Mouse (Mus musculus) hindbrain, postnatal 0 days (tissue): ENCODE results near the gene Foxm1. TPM values are rescaled to one million over a fixed set of nuclear protein-coding genes. Genes with fewer than 3 reads are reported as not detected.

Experiments used
- ATAC-seq: fragments of 200-750 bp; cut with Nextera tagmentation; 2 replicates; pipeline ENCODE4 v1.8.0; 2017; ENCODE audit warnings: mild to moderate bottlenecking, moderate TSS enrichment, moderate library complexity
- DNase-seq: peaks from one replicate; pipeline ENCODE4 v3.0.0-alpha.2; 2015; ENCODE audit warnings: low spot score
- H3K27ac ChIP-seq: fragments of 300-500 bp; sonication (generic); 2 replicates; pipeline ENCODE4 v1.5.1; 2014; ENCODE audit warnings: mild to moderate bottlenecking
- H3K27me3 ChIP-seq: fragments of 300-500 bp; sonication (generic); 2 replicates; pipeline ENCODE4 v1.6.1; 2014; ENCODE audit warnings: low read length, mixed read lengths; ENCODE audit not compliant: insufficient read depth
- H3K36me3 ChIP-seq: fragments of 300-500 bp; sonication (generic); 2 replicates; pipeline ENCODE4 v1.6.1; 2014; ENCODE audit warnings: low read length, mixed read lengths; ENCODE audit not compliant: insufficient read depth
- H3K4me1 ChIP-seq: fragments of 300-500 bp; sonication (generic); 2 replicates; pipeline ENCODE4 v1.6.1; 2014; ENCODE audit warnings: antibody characterized with exemption, low read length, mixed read lengths; ENCODE audit not compliant: insufficient read depth
- H3K4me2 ChIP-seq: fragments of 300-500 bp; sonication (generic); 2 replicates; pipeline ENCODE4 v1.6.1; 2014; ENCODE audit warnings: low read depth, mild to moderate bottlenecking, low read length, moderate library complexity, mixed read lengths
- H3K4me3 ChIP-seq: fragments of 300-500 bp; sonication (generic); 2 replicates; pipeline ENCODE4 v1.5.1; 2014; ENCODE audit warnings: low read length
- H3K9ac ChIP-seq: fragments of 300-500 bp; sonication (generic); replicated peaks from 2 replicates; pipeline ENCODE4 v1.6.1; 2014; ENCODE audit warnings: mild to moderate bottlenecking, low read length, moderate library complexity, mixed read lengths
- H3K9me3 ChIP-seq: fragments of 300-500 bp; sonication (generic); 2 replicates; pipeline ENCODE4 v1.6.1; 2016; ENCODE audit warnings: low read length, mixed read lengths
- CTCF ChIP-seq: IDR thresholded peaks from 2 replicates; pipeline ENCODE4 v1.5.1; 2016; ENCODE audit warnings: antibody characterized with exemption, control low read depth, low read depth
- WGBS: fragments of 180-500 bp; shearing (Covaris S2); extraction: QIAGEN DNeasy Blood & Tissue Kit; methylation state at CpG from one replicate; pipeline ENCODE4 v1.1.7; 2014; 5-methylcytosine and 5-hydroxymethylcytosine counted together
- polyA plus RNA-seq: library from polyadenylated mRNA; unstranded; fragments of >200 nt; fragmentation: Nextera tagmentation; extraction: Ambion mirVana; gene quantifications from 2 replicates; pipeline ENCODE4 v1.2.1, GENCODE M21; 2015
- total RNA-seq: library from RNA; depleted of rRNA; stranded (reverse); fragments of >200 nt; gene quantifications from 2 replicates; pipeline ENCODE4 v1.2.3, GENCODE M21; 2014

Gene Foxm1
- total and polyA plus RNA-seq, 2 experiments from 2014 or later: 7.5 to 14.4 TPM

DNA sequence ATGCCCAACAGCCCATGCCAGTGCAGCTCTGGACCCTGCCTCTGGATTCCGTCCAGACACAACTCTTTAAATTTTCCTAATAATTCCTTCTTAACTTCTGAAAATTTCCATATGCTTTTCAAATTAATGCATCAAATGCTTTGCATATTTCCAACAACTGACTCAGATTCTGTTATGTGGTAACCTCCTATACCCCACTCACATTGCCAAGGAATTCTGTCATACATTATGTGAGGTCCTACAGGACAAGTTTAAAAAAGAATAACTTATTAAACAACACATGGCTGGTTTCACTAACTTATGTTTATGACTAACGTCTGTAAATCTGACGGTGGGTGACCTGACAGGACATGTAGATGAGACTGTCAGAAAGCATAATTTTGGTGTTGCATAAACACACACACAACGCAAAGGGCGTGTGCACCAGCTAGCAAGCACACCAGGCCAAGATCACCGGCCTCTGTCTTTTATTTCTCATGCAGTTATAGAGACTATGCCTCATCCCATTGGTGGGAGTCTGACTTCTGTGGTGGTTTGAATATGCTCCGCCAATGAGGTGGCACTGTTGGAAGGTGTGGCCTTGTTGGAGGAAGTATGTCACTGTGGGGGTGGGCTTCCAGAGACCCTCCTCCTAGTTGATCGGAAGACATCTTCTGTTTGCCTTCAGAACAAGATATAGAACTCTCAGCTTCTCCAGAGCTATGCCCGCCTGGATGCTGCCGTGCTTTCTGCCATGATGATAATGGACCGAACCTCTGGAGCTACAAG is 20.6 kb upstream of the Foxm1 start:
- H3K27me3 ChIP-seq: no peaks in the 10 kb centered on the region

DNA sequence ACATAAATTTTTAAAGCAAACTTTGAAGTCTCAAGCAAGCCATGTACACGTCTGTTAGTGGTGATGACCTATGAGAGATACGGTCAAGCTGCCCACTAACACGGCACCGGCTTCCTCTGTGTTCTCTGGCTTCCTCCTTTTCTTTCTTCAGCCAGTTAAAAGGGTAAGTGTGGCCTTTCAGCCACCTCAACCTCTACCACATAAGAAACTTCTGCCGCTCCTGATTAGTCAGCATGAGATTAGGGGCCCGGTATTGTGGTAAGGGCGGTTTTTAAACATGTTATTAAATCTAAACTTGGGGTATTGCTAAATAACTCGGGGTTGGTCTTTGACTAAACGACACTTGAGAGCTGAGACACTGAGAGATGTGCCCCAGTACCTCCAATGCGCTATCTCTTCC is 17.1 kb upstream of the Foxm1 start:
- Histone ChIP-seq H3K36me3 (peaks cover 8% of the 10 kb centered on the region; the same call in 1 of the 2 replicates), H3K4me3 (no peak overlapping the region), H3K27me3 (no peaks in the 10 kb centered on the region), H3K9ac (no peak overlapping the region), H3K9me3 (no peaks in the 10 kb centered on the region), H3K27ac (no peak overlapping the region), H3K4me1 (peaks cover 3% of the 10 kb centered on the region; the same call in 1 of the 2 replicates), H3K4me2 (no peak overlapping the region)
- DNase-seq (no peak), ATAC-seq (no peak)
- TF ChIP-seq CTCF: no peak
- WGBS: 90% methylated on average over 10 of the region's 10 CpGs

More for the DNA sequence above, 20.6 kb upstream of the Foxm1 start:
- no peak for TF ChIP-seq CTCF
- no peak overlapping the region for H3K4me3 ChIP-seq
- H3K27ac ChIP-seq: no peak overlapping the region
- WGBS: 93% methylated on average over 11 of the region's 11 CpGs
- peaks cover 8% of the 10 kb centered on the region; the same call in 1 of the 2 replicates for H3K4me1 ChIP-seq
- DNase-seq (no peak), ATAC-seq (no peak)
- H3K9ac ChIP-seq: no peak overlapping the region
- no peaks in the 10 kb centered on the region for H3K9me3 ChIP-seq
- H3K36me3 ChIP-seq: peaks cover 8% of the 10 kb centered on the region; the same call in 1 of the 2 replicates
- no peak overlapping the region for H3K4me2 ChIP-seq

DNA sequence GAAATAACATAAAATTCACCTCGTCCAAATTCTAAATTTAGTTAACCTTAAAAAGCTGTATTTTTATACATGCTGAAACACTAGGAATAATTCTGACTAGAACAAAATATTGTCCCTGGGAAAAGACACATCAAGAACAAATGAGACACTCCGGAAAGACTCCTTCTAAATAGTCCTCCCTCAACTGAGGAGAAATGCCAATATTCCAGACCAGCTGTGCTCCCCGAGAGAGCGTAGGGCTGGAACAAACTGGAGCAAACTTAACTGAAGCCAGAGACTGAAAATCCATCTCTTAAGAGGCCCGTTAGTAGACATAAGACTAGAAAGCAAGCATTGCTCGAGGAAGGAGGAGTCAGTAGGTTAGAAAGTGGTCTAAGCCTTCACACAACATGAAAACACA is 16.0 kb upstream of the Foxm1 start:
- Histone ChIP-seq H3K27ac (0 out of 2 replicates have a peak overlapping the region, but pooled peaks have one; percentile 11), H3K4me1 (peaks cover 3% of the 10 kb centered on the region; the same call in 1 of the 2 replicates), H3K4me2 (no peak overlapping the region), H3K4me3 (no peak overlapping the region), H3K36me3 (peaks cover 8% of the 10 kb centered on the region; the same call in 1 of the 2 replicates), H3K27me3 (no peaks in the 10 kb centered on the region), H3K9ac (no peak overlapping the region), H3K9me3 (no peaks in the 10 kb centered on the region)
- TF ChIP-seq CTCF: no peak
- 78% methylated on average over 6 of the region's 6 CpGs for WGBS
- no peak for ATAC-seq
- DNase-seq: no peak

DNA sequence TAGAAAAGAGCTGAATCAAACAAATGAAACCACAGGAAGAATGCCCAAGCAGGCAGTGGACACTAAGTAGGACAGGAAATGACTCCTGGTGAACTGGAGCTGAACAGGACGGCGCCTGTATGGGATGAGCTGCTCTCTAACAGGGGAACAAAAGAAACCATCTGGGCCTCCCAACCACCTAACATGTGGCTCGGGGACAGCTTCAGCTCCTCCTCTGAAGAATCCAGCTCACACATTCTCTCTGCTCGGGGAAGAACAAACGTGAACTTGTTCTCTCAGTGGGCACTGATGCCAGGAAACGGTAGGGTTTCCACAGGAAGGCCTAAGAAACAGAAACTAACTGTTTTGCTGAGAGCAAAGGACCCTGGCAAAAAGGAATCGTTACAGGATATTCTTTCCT is 13.1 kb upstream of the Foxm1 start:
- ATAC-seq (peak; percentile 92), DNase-seq (peak; percentile 73)
- no peak overlapping the region for H3K4me2 ChIP-seq
- H3K27me3 ChIP-seq: no peaks in the 10 kb centered on the region
- TF ChIP-seq CTCF: no peak
- 0 out of 2 replicates have a peak, but pooled peaks cover 4% of the 10 kb centered on the region for H3K4me1 ChIP-seq
- peak overlapping the region; percentile 74 for H3K27ac ChIP-seq
- 24% methylated on average over 7 of the region's 7 CpGs for WGBS
- no peaks in the 10 kb centered on the region for H3K36me3 ChIP-seq
- H3K9me3 ChIP-seq: no peaks in the 10 kb centered on the region
- H3K9ac ChIP-seq: no peak overlapping the region
- no peak overlapping the region for H3K4me3 ChIP-seq

DNA sequence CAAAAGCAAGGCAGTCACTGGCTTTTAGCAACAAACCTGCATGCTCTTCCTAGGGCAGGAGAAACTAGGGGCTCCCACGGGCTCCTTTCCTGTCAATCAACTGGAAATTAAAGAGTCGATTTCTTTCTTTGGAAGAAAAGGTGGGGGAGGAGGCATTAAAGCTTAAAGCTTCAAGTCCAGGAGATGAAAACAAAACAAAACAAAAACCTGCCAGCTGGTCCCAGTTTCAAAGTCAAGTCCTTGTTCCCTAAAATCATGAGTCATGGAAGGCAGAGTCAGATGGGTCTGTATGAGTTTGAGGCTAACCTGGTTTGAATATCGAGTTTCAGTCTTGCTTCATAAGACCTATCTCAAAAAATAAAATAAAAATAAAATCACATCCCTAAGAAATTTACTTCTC is 8.6 kb upstream of the Foxm1 start:
- H3K27ac ChIP-seq: no peak overlapping the region
- ATAC-seq (no peak), DNase-seq (no peak)
- 0 out of 2 replicates have a peak overlapping the region, but pooled peaks have one; percentile 75 for H3K4me3 ChIP-seq
- TF ChIP-seq CTCF: no peak
- peaks cover 4% of the 10 kb centered on the region; the same call in 1 of the 2 replicates for H3K36me3 ChIP-seq
- no peaks in the 10 kb centered on the region for H3K9me3 ChIP-seq
- H3K27me3 ChIP-seq: no peaks in the 10 kb centered on the region
- 37% methylated on average over 3 of the region's 3 CpGs for WGBS
- H3K4me1 ChIP-seq: 0 out of 2 replicates have a peak, but pooled peaks cover 4% of the 10 kb centered on the region
- H3K9ac ChIP-seq: peak overlapping the region; percentile 83; the same call in 1 of the 2 replicates
- peak overlapping the region; percentile 62 for H3K4me2 ChIP-seq

DNA sequence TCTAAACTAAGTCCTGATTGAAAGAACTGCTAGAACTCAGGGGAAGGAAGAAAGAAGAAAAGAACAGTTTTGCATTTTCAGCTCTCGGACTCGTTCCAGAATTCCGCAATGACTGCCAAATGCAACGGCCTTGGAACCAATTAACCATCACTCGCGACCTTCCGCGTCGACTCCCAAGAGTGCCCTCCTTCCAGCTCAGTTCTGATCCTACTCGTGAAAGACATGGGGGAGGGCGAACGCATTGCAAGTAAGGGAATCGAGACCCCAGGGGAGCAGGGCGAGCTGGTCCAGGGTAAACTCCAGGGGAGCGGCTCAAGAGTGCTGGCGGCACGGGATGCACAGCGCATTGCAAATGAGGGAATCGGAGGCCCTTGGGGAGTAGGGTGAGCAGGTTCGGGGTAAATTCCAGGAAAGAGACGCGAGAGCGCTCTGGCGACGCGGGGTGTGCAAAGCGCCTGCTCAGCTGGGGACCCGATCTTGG is 7.5 kb upstream of the Foxm1 start:
- DNase-seq (peak; percentile 75), ATAC-seq (peak; percentile 84)
- Histone ChIP-seq H3K4me1 (0 out of 2 replicates have a peak, but pooled peaks cover 4% of the 10 kb centered on the region), H3K4me2 (peak overlapping the region; percentile 62), H3K4me3 (peak overlapping the region; percentile 75), H3K36me3 (peaks cover 4% of the 10 kb centered on the region; the same call in 1 of the 2 replicates), H3K27me3 (no peaks in the 10 kb centered on the region), H3K27ac (peak overlapping the region; percentile 95), H3K9ac (peak overlapping the region; percentile 83), H3K9me3 (no peaks in the 10 kb centered on the region)
- under 1% methylated on average over 27 of the region's 28 CpGs for WGBS
- no peak; the same call in 1 of the 2 replicates for TF ChIP-seq CTCF
